Mouse (Mus musculus) spleen, postnatal 4 days (tissue): ENCODE results near the gene Sp2.

Source experiments
- DNase-seq, 2 experiments: peaks; one replicate each; pipeline ENCODE4 v3.0.0; 2022; ENCODE audit warnings: low spot score in 2 of 2

Gene Sp2

DNA sequence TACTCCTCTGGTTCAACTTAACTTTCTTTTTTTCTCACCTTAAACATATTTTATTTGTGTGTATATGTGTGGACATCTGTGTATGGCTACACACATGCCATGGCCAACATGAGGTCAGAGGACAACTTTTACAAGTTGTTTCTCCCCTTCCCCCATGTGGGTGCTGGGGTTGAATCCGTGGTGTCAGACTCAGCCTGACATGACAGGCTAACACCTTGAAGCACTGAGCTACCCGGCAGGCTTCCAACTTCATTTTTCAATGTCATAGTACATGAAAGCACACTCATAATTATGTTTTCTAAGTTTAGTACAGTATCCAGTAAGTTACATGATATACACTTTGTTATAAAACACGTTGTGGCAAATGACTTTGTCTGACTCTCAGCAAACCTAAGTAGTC lies 12.4 kb downstream of the Sp2 start:
- no peak for DNase-seq

- DNase-seq: no peak
Observed at GRCm38 (mm10) chr11:96969746-96970145, 13.0 kb downstream of the Sp2 start.

DNA sequence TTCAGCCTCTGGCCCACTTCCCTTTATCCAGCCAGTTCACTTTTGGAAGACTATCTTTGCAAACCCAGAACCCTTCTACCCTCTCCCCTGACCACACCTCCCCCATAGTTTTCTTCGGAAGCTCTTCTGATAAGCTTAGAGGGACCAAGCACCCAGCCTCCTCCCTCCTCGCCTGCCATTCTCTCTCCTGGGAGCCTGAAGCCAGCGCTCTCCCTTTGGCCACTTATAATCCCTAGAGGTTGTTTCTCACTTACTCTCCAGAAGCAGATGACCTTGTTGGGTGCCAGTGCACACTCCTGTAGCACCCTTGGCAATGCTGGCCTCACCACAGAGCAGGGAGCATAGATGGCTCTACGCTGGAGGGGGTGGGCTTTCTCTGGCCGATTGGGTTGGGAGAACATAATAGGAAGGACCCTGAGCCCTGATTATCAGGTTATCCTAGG lies 13.5 kb downstream of the Sp2 start:
- DNase-seq: no peak

DNA sequence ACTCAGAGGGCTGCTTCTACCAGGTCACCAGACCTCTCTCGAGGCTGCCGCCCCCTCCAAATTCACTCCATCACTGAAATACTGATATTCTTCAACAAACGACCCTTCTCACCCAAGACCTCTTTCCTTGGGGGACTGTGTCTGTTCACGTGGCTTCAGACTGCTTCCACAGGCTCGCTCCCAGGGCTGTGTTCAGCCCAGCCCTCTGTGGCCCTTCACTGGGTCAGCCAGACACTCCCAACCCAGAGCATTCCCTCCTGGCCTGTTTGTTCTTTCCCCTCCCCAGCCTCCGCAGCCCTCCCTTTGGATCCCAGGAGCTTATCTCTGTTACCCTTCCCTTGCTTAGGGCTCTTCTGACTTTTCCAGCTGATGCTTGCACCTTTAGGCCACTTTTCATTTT lies 14.3 kb downstream of the Sp2 start:
- no peak for DNase-seq

DNA sequence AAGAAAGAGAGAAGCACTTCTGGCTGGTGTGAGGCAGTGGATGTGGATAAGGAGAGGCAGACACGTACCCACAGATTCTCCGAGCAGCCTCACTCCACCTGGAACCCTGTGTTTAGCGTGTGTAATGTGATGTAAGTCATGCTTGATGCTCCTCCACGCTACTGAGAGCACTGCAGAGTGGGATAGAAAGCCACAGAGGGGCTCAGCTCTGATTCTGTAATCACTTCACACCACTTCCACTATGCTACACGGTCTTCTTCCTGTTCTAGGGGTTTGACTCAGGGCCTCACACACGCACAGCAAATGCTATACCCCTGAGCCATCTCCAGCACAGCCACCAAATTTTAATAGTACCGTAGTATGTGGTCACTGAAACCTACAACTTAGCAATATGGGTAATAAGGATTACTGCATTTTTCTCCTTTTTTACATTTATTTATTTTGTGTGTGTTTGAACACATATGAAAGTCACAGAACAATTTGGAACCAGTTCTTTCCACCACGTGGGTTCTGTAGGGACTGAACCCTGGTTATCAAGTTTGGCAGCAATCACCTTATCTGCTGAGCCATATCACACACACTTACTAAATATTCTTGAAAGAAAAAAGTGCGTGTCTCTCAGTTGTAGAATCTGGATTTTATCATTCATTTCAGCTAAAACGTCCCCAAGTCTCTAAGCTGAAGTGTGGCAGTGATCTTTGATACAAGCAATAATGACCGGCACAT lies 15.1 kb downstream of the Sp2 start:
- no peak for DNase-seq

GRCm38 (mm10) chr11:96966914-96967543 lies 15.7 kb downstream of the Sp2 start:
- no peak for DNase-seq

DNA sequence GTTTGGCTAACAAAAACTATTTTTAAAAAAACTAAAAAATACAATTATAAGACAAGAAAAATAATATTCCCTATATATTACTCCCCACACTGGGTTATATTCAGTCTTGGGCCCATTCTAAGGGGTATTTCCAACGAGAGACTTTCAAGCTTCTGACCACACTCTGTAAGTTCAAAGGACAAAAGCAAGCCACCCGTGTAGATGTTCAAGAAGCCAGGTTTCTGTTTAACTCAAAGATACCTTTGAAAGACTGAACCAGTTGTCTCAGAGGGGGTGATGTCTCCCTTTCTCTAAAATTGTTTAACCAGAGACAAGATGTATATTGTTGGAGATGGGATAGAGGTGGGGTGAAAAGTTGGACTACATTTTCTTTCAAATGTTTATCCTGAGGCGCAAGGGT lies 16.6 kb downstream of the Sp2 start:
- no peak for DNase-seq

GRCm38 (mm10) chr11:96963580-96963979 lies 19.2 kb downstream of the Sp2 start:
- peak; percentile 91 to 97 for DNase-seq

DNA sequence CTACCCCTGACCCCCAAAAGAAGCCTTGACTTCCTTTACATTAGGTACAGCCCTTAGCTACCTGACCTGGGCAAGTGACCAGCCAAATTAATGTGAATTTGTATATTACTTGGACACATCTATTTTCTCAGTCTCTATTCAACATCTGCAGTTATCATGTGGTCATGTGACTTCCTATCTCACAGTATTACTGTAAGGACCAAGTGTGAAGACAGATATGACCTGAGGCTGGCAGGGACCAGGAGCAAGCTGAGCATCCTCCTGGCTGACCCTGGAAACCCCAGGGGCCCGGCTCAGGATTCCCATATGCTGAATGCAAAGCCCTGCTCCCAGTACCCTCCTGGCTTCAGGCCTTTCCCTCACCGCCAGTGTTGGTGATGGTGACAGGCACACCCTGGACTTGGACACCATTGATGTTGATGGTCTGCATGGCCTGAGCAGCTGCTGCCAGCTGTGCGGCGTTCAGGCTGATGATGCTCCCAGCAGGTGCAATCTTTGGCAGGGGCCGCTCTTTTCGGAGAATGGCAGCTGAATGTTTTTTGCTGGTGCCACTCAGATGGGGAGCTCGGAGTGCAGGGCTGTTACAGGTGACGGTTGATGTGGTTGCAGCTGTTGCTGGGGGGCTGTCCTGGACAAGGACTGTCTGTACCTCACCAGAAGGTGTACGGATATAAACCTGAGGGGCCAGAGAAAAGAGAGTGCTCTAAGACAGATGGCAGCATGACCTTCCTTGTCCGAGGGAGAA lies 25.5 kb downstream of the Sp2 start:
- no peak for DNase-seq

- DNase-seq: peak in 1 of 2 experiments; percentile 52
Observed at GRCm38 (mm10) chr11:96956009-96956724, 26.6 kb downstream of the Sp2 start.

DNA sequence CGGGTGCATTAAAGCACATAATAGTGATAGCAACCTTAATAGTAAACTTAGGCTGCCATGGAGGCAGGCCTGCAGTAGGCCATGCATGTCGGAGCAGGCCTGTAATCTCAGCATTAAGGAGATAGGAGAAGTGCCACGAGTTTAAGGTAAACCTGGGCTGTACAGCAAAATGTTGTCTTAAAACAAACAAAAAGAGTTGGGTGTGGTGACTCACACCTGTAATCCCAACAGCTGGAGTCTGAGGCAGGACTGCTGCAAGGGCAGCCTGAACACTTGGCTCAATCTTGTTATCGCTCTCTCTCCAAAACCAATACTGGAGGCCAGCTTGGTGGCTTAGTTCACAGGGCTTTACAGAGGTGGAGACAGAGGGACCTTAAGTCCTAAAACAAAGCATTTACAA lies 27.7 kb downstream of the Sp2 start:
- DNase-seq: no peak

- DNase-seq: no peak
Observed at GRCm38 (mm10) chr11:96952896-96953295, 29.9 kb downstream of the Sp2 start.

- no peak for DNase-seq
Observed at GRCm38 (mm10) chr11:96952426-96952825, 30.3 kb downstream of the Sp2 start.

DNA sequence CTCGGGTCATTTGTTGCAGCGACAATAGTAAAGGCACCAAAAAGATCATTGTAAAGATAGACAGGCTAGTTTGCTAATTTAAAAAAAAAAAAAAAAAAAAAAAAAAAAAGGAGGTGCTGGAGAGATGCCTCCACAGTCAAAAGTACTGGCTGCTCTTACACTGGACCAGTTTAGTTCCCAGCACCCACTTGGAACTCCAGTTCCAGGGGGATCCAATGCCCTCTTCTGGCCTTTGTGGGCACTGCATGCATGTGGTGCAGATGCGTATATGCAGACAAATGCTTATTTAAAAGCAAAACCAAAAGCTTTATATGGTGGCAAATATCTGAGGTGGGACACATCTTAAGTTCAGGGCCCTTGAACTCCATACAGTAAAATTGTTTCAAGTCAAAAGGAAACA lies 32.0 kb downstream of the Sp2 start:
- peak in 1 of 2 experiments; percentile 72 for DNase-seq

DNA sequence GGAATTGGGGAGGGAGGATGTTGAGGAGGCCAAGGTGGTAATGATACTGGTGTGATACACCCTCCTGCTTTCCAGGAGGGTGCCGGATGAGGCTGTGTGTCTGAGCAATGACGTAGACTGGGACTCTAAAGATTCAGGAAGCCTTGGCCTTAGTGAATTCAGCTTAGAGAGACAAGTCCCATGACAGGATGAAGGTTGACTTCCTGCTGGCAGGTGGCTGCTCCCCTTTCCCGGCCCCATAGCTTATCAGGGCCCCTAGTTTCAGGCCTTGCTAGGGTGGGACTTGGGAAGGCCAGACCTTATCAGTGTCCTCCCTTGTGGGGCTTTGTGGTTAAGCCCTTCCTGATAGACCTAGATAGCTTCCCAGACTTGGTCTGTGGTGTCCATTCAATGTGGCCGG lies 34.9 kb downstream of the Sp2 start:
- peak in 1 of 2 experiments; percentile 73 for DNase-seq

- no peak for DNase-seq
Observed at GRCm38 (mm10) chr11:96946498-96946897, 36.3 kb downstream of the Sp2 start.

GRCm38 (mm10) chr11:96944844-96945580 lies 37.7 kb downstream of the Sp2 start:
- no peak for DNase-seq

DNA sequence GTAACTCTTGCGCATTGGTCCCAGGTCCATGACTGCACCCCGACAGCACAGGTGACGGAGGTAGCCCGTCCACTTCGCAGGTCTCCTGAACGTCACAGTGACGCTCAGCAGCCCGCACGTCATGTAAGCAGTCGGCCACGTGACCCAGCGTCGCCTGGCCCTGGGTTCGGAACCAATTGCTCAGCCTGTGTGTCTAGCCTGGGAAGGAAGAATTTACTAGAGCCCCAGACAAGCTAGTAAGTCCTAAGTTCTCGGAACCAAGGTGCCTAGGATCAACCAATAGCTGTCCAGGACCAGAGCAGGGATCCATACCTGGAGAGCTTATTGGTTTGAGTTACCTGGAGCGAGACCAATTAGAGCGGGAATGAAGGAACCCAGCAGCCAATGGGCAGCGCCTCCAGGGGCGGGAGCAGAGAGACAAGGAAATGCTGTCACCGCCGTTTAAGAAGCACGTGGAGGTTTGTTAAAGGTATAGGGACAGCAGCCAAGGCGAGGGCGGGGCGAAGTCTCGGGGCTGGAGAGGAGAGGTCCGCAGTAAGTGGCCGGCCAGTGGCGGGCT lies 38.9 kb downstream of the Sp2 start, which contains the start of gene Pnpo:
Gene Pnpo (minus strand): TSS at position 241 of the 559 bp plus-strand sequence.
- DNase-seq: peak; percentile 91

GRCm38 (mm10) chr11:96941989-96942590 lies 40.7 kb downstream of the Sp2 start:
- peak in 1 of 2 experiments; percentile 68 for DNase-seq
